Mouse (Mus musculus) embryonic fibroblast, embryonic 13.5 days (primary cell): ENCODE measurements around the gene Snrpd2.

Experiments
- CTCF ChIP-seq: IDR thresholded peaks from 2 replicates; pipeline ENCODE4 v1.5.1; 2011; ENCODE audit warnings: mild to moderate bottlenecking, control low read depth, low read length, moderate library complexity, borderline replicate concordance; ENCODE audit not compliant: insufficient read depth
- POLR2A ChIP-seq: IDR thresholded peaks from 2 replicates; pipeline ENCODE4 v1.6.1; 2011; ENCODE audit warnings: low read depth, mild to moderate bottlenecking, control low read depth, low read length, moderate library complexity

GRCm38 (mm10) chr7:19131324-19131848 lies 18.1 kb upstream of the Snrpd2 start:
- no peak for TF ChIP-seq POLR2A
- TF ChIP-seq CTCF = peak; percentile 72
